Mouse (Mus musculus) neural tube, embryonic 15.5 days (tissue): ENCODE results near the gene Cyp4f14. TPM values are rescaled to one million over a fixed set of nuclear protein-coding genes. Genes with fewer than 3 reads are reported as not detected.

ENCODE experiments used
- ATAC-seq: fragments of 200-750 bp; cut with Nextera tagmentation; 2 replicates; pipeline ENCODE4 v1.8.0; 2017; ENCODE audit warnings: mild to moderate bottlenecking, moderate TSS enrichment, moderate library complexity; ENCODE audit not compliant: low FRiP score
- H3K27ac ChIP-seq: fragments of 300-500 bp; sonication (generic); replicated peaks from 2 replicates; pipeline ENCODE4 v1.5.1; 2015; ENCODE audit warnings: mild to moderate bottlenecking, inconsistent platforms
- H3K27me3 ChIP-seq: fragments of 300-500 bp; sonication (generic); replicated peaks from 2 replicates; pipeline ENCODE4 v1.6.1; 2015; ENCODE audit warnings: inconsistent platforms
- H3K36me3 ChIP-seq: fragments of 300-500 bp; sonication (generic); 2 replicates; pipeline ENCODE4 v1.6.1; 2015; ENCODE audit warnings: inconsistent platforms
- H3K4me1 ChIP-seq: fragments of 300-500 bp; sonication (generic); 2 replicates; pipeline ENCODE4 v1.6.1; 2015; ENCODE audit warnings: inconsistent platforms
- H3K4me2 ChIP-seq: fragments of 300-500 bp; sonication (generic); 2 replicates; pipeline ENCODE4 v1.6.1; 2015; ENCODE audit warnings: inconsistent platforms, mild to moderate bottlenecking, moderate library complexity
- H3K4me3 ChIP-seq: fragments of 300-500 bp; sonication (generic); replicated peaks from 2 replicates; pipeline ENCODE4 v1.5.1; 2015; ENCODE audit warnings: mild to moderate bottlenecking, inconsistent platforms
- H3K9ac ChIP-seq: fragments of 300-500 bp; sonication (generic); replicated peaks from 2 replicates; pipeline ENCODE4 v1.6.1; 2015; ENCODE audit warnings: mild to moderate bottlenecking, inconsistent platforms
- H3K9me3 ChIP-seq: fragments of 300-500 bp; sonication (generic); replicated peaks from 2 replicates; pipeline ENCODE4 v1.6.1; 2016; ENCODE audit warnings: inconsistent platforms
- WGBS: fragments of 180-500 bp; shearing (Covaris S2); methylation state at CpG from one replicate; pipeline ENCODE4 v1.1.7; 2015; ENCODE audit warnings: mixed read lengths; 5-methylcytosine and 5-hydroxymethylcytosine counted together
- polyA plus RNA-seq: library from polyadenylated mRNA; unstranded; fragments of >200 nt; fragmentation: Nextera tagmentation; extraction: Ambion mirVana; gene quantifications from 2 replicates; pipeline ENCODE4 v1.2.1, GENCODE M21; 2015

Gene Cyp4f14
- polyA plus RNA-seq: 0.09 TPM in 1 of 2 replicates, not detected in the other

DNA sequence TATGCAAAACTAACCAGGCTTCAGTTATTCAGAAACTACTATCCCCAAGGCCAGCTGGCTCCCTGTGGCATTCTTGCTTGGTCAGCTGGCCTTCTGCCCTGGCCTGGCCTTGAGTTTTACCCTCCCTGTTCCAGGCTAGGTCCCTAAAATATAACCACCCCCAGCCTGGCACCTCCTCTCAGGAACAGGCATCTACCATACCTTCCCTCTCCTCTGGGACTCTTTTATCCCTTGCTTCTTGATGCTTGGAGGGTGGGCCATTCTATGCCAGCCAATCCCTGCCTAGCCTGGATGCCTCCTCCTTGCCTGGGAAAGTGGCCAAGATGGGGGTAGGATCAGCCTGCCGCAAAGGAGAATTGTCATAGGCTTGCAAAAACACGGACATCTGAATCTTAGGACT is at the start of gene Cyp4f14:
Gene Cyp4f14 (minus strand): TSS at position 212 of the 400 bp plus-strand sequence.
- H3K4me1 ChIP-seq: no peaks in the 10 kb centered on the region
- no peak within 1 kb of the TSS for H3K27ac ChIP-seq
- peaks cover 12% of the 10 kb centered on the region for H3K27me3 ChIP-seq
- H3K9ac ChIP-seq: no peak within 1 kb of the TSS
- H3K36me3 ChIP-seq: no peaks in the 10 kb centered on the region
- H3K4me3 ChIP-seq: no peak within 1 kb of the TSS
- 74% methylated on average over 2 of the region's 2 CpGs for whole genome bisulfite sequencing
- no peak within 1 kb of the TSS for H3K4me2 ChIP-seq
- ATAC-seq: no peak
- H3K9me3 ChIP-seq: 0 out of 2 replicates have a peak, but pooled peaks cover 4% of the 10 kb centered on the region

DNA sequence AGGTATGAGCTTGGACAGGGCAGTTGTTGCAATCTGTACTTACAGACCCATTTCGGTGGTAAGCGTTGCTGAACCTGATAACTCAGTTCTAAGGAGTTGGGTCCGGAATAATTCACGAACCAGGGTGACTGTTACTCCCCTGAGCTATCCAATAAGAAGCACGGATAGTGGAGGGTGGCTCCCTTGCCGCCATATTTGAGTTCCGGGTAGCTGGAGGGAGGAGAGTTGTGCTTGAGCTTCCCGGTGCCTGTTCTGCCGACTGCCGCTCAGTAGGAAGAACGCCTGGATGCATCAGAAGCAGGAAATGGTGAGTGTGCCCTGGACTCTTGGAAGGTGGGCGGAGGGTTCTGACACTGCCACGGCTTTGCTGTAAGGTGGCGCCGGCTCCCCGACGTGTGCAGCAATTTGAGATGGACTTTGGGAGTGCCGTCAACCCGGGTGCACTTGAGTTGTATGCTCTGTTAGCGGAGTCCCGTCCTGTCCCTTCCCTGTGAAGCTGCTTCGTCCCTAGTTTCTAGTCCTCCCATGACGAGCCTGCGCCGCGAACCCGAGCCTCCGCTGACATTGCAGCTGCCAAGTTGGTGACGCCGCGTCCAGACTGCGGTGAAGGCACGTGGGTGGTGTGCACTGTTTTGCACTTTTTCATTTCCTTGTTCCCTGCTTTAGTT is 48.6 kb upstream of the Cyp4f14 start, which contains the start of gene Zfp472:
Gene Zfp472 (plus strand): TSS at position 192 of the 668 bp plus-strand sequence.
- peak; percentile 100 for ATAC-seq

GRCm38 (mm10) chr17:32965253-32965622 is 48.1 kb upstream of the Cyp4f14 start:
- peak; percentile 70 for ATAC-seq
- H3K4me1 ChIP-seq: peaks cover 18% of the 10 kb centered on the region
- H3K9me3 ChIP-seq: no peaks in the 10 kb centered on the region
- H3K4me2 ChIP-seq: peak overlapping the region; percentile 87
- H3K4me3 ChIP-seq: peak overlapping the region; percentile 87
- peak overlapping the region; percentile 60; the same call in 1 of the 2 replicates for H3K27ac ChIP-seq
- under 1% methylated on average over 14 of the region's 14 CpGs for WGBS
- peak overlapping the region; percentile 67 for H3K9ac ChIP-seq
- H3K27me3 ChIP-seq: no peaks in the 10 kb centered on the region
- H3K36me3 ChIP-seq: no peaks in the 10 kb centered on the region

More for the DNA sequence above, 48.6 kb upstream of the Cyp4f14 start, which contains the start of gene Zfp472:
- peak within 1 kb of the TSS; percentile 82 for H3K27ac ChIP-seq
- H3K4me3 ChIP-seq: peak within 1 kb of the TSS; percentile 87
- peaks cover 18% of the 10 kb centered on the region for H3K4me1 ChIP-seq
- no peaks in the 10 kb centered on the region for H3K27me3 ChIP-seq
- H3K9ac ChIP-seq: peak within 1 kb of the TSS; percentile 67
- peak within 1 kb of the TSS; percentile 87 for H3K4me2 ChIP-seq
- H3K36me3 ChIP-seq: no peaks in the 10 kb centered on the region
- WGBS: under 1% methylated on average over 33 of the region's 33 CpGs
- H3K9me3 ChIP-seq: no peaks in the 10 kb centered on the region

DNA sequence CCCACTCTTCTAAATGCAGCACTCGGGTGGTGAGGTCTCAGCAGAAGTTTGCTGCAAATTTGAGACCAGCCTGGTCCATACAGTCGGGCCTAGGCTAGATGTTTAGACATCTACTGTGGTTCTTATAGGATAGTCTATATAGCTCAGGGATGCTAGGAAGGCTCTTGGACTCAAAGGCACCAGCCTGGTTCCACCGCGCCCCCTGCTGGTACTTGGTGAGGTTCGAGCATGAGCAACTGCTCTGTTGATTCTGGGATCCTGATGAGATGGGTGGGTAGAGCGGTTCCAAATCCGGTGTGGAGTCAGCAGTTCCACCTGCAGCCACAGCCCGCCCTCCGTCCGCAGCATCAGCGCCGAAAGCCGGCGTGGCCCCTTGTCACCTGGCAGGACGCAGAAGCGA is 34.3 kb upstream of the Cyp4f14 start:
- Histone ChIP-seq H3K4me2 (peak overlapping the region; percentile 12; the same call in 1 of the 2 replicates), H3K27ac (no peak overlapping the region), H3K36me3 (no peaks in the 10 kb centered on the region), H3K4me3 (no peak overlapping the region), H3K9ac (no peak overlapping the region), H3K4me1 (peaks cover 14% of the 10 kb centered on the region), H3K9me3 (no peaks in the 10 kb centered on the region), H3K27me3 (no peaks in the 10 kb centered on the region)
- no peak for ATAC-seq
- WGBS: 36% methylated on average over 16 of the region's 16 CpGs

- Histone ChIP-seq H3K27me3 (no peaks in the 10 kb centered on the region), H3K27ac (no peak overlapping the region), H3K9ac (no peak overlapping the region), H3K4me3 (no peak overlapping the region), H3K9me3 (no peaks in the 10 kb centered on the region), H3K36me3 (no peaks in the 10 kb centered on the region), H3K4me2 (no peak overlapping the region), H3K4me1 (peaks cover 17% of the 10 kb centered on the region)
- WGBS: 79% methylated on average over 11 of the region's 11 CpGs
- no peak for ATAC-seq
Observed at GRCm38 (mm10) chr17:32951006-32951405, 33.9 kb upstream of the Cyp4f14 start.

DNA sequence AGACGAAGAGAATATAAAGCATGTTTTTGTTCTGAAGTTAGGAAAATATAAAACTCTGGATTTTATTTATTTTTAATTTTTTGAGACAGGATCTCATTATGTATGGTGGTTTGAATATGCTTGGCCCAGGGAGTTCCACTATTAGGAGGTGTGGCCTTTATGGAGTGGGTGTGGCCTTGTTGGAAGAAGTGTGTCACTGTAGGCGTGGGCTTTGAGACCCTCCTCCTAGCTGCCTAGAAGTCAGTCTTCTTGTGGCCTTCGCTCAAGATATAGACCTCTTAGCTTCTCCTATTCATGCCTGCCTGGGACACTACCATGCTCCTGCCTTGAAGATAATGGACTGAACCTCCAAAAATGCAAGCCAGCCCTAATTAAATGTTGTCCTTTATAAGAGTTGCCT is 33.0 kb upstream of the Cyp4f14 start:
- no peak for ATAC-seq
- Histone ChIP-seq H3K4me2 (no peak overlapping the region), H3K4me3 (no peak overlapping the region), H3K9ac (no peak overlapping the region), H3K36me3 (no peaks in the 10 kb centered on the region), H3K4me1 (peaks cover 17% of the 10 kb centered on the region), H3K9me3 (no peaks in the 10 kb centered on the region), H3K27ac (no peak overlapping the region), H3K27me3 (no peaks in the 10 kb centered on the region)
- 90% methylated on average over 3 of the region's 3 CpGs for WGBS

DNA sequence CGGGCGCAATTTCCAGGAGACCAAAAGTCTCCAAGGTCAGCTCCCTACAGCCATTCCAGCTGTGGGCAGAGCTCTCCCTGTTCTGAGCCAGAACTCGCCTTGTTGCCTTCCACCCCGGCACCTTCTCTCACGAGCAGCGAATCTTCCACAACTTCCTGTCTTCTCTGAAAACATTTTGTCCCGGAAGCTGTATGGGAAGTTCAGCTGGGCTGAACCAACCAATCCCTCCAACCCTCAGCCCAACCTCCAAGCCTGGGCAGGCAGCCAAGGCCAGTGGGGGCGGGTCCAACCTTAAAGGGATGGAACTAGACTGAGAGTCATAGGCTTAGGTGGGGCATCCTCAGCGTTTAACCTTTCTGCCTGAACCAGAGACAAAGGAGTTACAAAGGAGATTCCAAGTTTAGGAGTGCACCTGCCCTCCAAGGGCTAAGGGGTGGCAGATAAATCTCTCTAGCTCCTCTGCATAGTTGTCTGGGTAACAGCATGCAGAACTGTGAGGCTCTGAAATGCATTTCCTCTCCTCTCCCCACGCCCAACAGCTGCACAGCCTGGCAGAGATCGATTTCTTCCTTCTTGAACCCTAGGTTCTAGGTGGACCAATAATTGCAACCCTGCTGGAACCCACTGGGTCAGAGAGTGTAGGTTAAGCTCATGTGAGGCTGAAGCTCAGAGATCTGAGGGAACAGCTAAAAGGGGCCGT is 30.2 kb upstream of the Cyp4f14 start, which contains the start of gene Cyp4f13:
Gene Cyp4f13 (minus strand): TSS at position 188 of the 700 bp plus-strand sequence.
- Histone ChIP-seq H3K27me3 (no peaks in the 10 kb centered on the region), H3K9ac (peak within 1 kb of the TSS; percentile 45), H3K9me3 (no peaks in the 10 kb centered on the region), H3K4me1 (peaks cover 17% of the 10 kb centered on the region), H3K36me3 (no peaks in the 10 kb centered on the region), H3K27ac (peak within 1 kb of the TSS; percentile 70), H3K4me2 (peak within 1 kb of the TSS; percentile 75), H3K4me3 (peak within 1 kb of the TSS; percentile 50)
- WGBS: 38% methylated on average over 12 of the region's 12 CpGs
- ATAC-seq: peak; percentile 95

GRCm38 (mm10) chr17:32946716-32947115 is 29.6 kb upstream of the Cyp4f14 start:
- Histone ChIP-seq H3K4me3 (peak overlapping the region; percentile 50), H3K36me3 (no peaks in the 10 kb centered on the region), H3K4me1 (peaks cover 17% of the 10 kb centered on the region), H3K27me3 (no peaks in the 10 kb centered on the region), H3K4me2 (peak overlapping the region; percentile 75), H3K9ac (peak overlapping the region; percentile 45), H3K9me3 (no peaks in the 10 kb centered on the region), H3K27ac (peak overlapping the region; percentile 61)
- WGBS: 65% methylated on average over 9 of the region's 9 CpGs
- ATAC-seq: no peak

DNA sequence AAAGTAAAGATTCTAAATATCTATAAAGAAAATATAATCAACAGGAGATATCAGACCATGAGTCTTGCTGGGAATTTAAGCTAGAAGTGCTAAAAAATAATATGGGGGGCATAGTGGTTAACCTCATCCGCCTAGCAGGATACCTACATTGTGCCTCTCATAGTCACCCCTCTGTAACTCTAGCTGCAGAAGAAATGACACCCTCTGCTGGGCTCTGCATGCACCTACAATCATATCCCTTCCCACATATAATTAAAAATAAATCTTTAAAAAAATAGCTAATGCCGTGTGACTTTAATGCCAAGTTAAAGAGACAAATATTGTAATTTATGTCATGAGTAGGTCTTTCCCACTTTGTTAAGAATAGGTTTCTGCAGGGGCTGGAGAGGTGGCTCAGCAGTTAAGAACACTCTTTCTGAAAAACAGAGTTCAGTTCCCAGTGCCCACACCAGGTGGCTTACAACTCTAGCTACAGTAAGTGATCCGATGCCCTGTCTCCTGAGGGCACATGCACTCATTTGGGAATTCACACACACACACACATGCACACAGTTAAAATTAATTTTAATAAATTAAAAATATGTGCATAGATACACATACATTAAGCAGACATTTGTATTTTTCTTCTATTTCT is 27.4 kb upstream of the Cyp4f14 start:
- 62% methylated on average over 3 of the region's 3 CpGs for WGBS
- Histone ChIP-seq H3K4me3 (no peak overlapping the region), H3K27ac (no peak overlapping the region), H3K27me3 (no peaks in the 10 kb centered on the region), H3K36me3 (no peaks in the 10 kb centered on the region), H3K4me1 (peaks cover 17% of the 10 kb centered on the region), H3K9me3 (no peaks in the 10 kb centered on the region), H3K9ac (no peak overlapping the region), H3K4me2 (no peak overlapping the region)
- no peak for ATAC-seq

DNA sequence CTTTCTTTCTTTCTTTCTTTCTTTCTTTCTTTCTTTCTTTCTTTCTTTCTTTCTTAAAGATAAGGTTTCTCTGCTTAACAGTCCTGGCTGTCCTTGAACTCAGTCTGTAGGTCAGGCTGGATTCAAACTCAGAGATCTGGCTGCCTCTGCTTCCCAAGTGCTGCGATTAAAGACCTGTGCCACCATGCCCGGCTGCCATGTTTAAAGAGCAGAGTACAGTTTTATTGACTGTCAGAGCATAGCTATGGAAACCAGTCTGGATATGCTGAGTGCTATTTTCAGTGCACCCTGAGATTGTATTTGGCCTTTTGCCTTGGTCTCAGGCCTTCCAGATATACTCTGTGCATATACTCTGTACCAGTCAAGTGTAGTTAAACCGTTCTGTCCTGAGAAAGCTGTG is 26.5 kb upstream of the Cyp4f14 start:
- Histone ChIP-seq H3K9ac (no peak overlapping the region), H3K4me3 (no peak overlapping the region), H3K4me2 (no peak overlapping the region), H3K4me1 (peaks cover 17% of the 10 kb centered on the region), H3K9me3 (no peaks in the 10 kb centered on the region), H3K27me3 (no peaks in the 10 kb centered on the region), H3K36me3 (no peaks in the 10 kb centered on the region), H3K27ac (no peak overlapping the region)
- 96% methylated on average over 3 of the region's 3 CpGs for WGBS
- no peak for ATAC-seq

DNA sequence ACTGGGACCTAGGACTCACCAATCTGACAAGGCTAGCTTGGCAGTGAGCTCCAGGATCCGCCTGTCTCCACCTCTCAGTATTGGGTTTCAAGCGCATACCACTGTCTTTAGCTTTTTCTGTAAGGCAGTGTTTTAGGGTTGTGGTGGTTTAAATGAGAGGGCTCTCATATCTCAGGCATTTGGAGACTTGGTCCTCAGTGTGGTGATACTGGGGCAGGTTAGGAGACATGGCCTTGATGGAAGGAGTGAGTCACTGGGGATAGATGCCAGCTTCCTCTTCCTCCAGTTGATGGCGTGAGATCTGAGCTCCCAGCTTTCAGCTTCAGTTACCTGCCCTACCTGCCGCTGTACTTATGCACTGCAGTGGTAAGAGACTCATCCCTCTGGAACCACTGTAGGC is 22.7 kb upstream of the Cyp4f14 start:
- no peak overlapping the region for H3K4me3 ChIP-seq
- no peak for ATAC-seq
- H3K4me1 ChIP-seq: no peaks in the 10 kb centered on the region
- H3K36me3 ChIP-seq: no peaks in the 10 kb centered on the region
- H3K9me3 ChIP-seq: no peaks in the 10 kb centered on the region
- H3K27me3 ChIP-seq: no peaks in the 10 kb centered on the region
- no peak overlapping the region for H3K9ac ChIP-seq
- WGBS: 85% methylated on average over 4 of the region's 4 CpGs
- H3K4me2 ChIP-seq: no peak overlapping the region
- no peak overlapping the region for H3K27ac ChIP-seq
